Mouse (Mus musculus): ENCODE results near the gene Nudt7. TPM values are rescaled to one million over a fixed set of nuclear protein-coding genes. Genes with fewer than 3 reads are reported as not detected.

Gene Nudt7
- polyA plus RNA-seq, 1 experiment = 9.0 TPM

- Histone ChIP-seq H3K36me3 (ENCODE audit: control insufficient read depth, insufficient read depth, low read length, poor library complexity, severe bottlenecking) (no peaks in the 10 kb centered on the region), H3K4me1 (ENCODE audit: control insufficient read depth, insufficient read depth, low read length) (no peaks in the 10 kb centered on the region), H3K27ac (ENCODE audit: insufficient read depth, low read length) (no peak overlapping the region), H3K27me3 (ENCODE audit: control insufficient read depth, insufficient read depth, low read length, poor library complexity, severe bottlenecking) (peaks cover 3% of the 10 kb centered on the region), H3K9ac (ENCODE audit: low read depth, poor library complexity, severe bottlenecking) (no peak overlapping the region), H3K9me3 (replicated peaks; ENCODE audit: control insufficient read depth, insufficient read depth, low read length, poor library complexity, severe bottlenecking) (peaks cover 7% of the 10 kb centered on the region), H3K4me3 (ENCODE audit: low read depth, low read length) (no peak overlapping the region)
- TF ChIP-seq EP300 (IDR thresholded peaks at IDR 0.05; ENCODE audit: insufficient read depth, low read depth, low read length) (no peak), POLR2A (IDR thresholded peaks at IDR 0.05; ENCODE audit: insufficient read depth, low read length) (no peak), CTCF (IDR thresholded peaks at IDR 0.05; ENCODE audit: low read depth, low read length) (no peak)
Measured at GRCm38 (mm10) chr8:114121781-114122180, 11.6 kb upstream of the Nudt7 start.

GRCm38 (mm10) chr8:114123611-114124010 lies 9.7 kb upstream of the Nudt7 start:
- no peak overlapping the region for H3K4me3 ChIP-seq (ENCODE audit: low read depth, low read length)
- peaks cover 7% of the 10 kb centered on the region for H3K9me3 ChIP-seq (replicated peaks; ENCODE audit: control insufficient read depth, insufficient read depth, low read length, poor library complexity, severe bottlenecking)
- H3K27ac ChIP-seq (ENCODE audit: insufficient read depth, low read length) = no peak overlapping the region
- TF ChIP-seq CTCF (IDR thresholded peaks at IDR 0.05; ENCODE audit: low read depth, low read length) (no peak), EP300 (IDR thresholded peaks at IDR 0.05; ENCODE audit: insufficient read depth, low read depth, low read length) (no peak), POLR2A (IDR thresholded peaks at IDR 0.05; ENCODE audit: insufficient read depth, low read length) (no peak)
- H3K9ac ChIP-seq (ENCODE audit: low read depth, poor library complexity, severe bottlenecking) = no peak overlapping the region
- H3K4me1 ChIP-seq (ENCODE audit: control insufficient read depth, insufficient read depth, low read length) = no peaks in the 10 kb centered on the region
- 0 out of 2 replicates have a peak, but pooled peaks cover 3% of the 10 kb centered on the region for H3K27me3 ChIP-seq (ENCODE audit: control insufficient read depth, insufficient read depth, low read length, poor library complexity, severe bottlenecking)
- H3K36me3 ChIP-seq (ENCODE audit: control insufficient read depth, insufficient read depth, low read length, poor library complexity, severe bottlenecking) = no peaks in the 10 kb centered on the region

GRCm38 (mm10) chr8:114124084-114124750 lies 9.1 kb upstream of the Nudt7 start:
- Histone ChIP-seq H3K27me3 (ENCODE audit: control insufficient read depth, insufficient read depth, low read length, poor library complexity, severe bottlenecking) (0 out of 2 replicates have a peak, but pooled peaks cover 2% of the 10 kb centered on the region), H3K36me3 (ENCODE audit: control insufficient read depth, insufficient read depth, low read length, poor library complexity, severe bottlenecking) (no peaks in the 10 kb centered on the region), H3K4me1 (ENCODE audit: control insufficient read depth, insufficient read depth, low read length) (no peaks in the 10 kb centered on the region), H3K4me3 (ENCODE audit: low read depth, low read length) (no peak overlapping the region), H3K9ac (ENCODE audit: low read depth, poor library complexity, severe bottlenecking) (no peak overlapping the region), H3K9me3 (replicated peaks; ENCODE audit: control insufficient read depth, insufficient read depth, low read length, poor library complexity, severe bottlenecking) (peaks cover 5% of the 10 kb centered on the region), H3K27ac (ENCODE audit: insufficient read depth, low read length) (no peak overlapping the region)
- TF ChIP-seq EP300 (IDR thresholded peaks at IDR 0.05; ENCODE audit: insufficient read depth, low read depth, low read length) (no peak), CTCF (IDR thresholded peaks at IDR 0.05; ENCODE audit: low read depth, low read length) (no peak), POLR2A (IDR thresholded peaks at IDR 0.05; ENCODE audit: insufficient read depth, low read length) (no peak)

- no peaks in the 10 kb centered on the region for H3K27me3 ChIP-seq (ENCODE audit: control insufficient read depth, insufficient read depth, low read length, poor library complexity, severe bottlenecking)
- H3K4me3 ChIP-seq (ENCODE audit: low read depth, low read length) = no peak overlapping the region
- no peaks in the 10 kb centered on the region for H3K9me3 ChIP-seq (replicated peaks; ENCODE audit: control insufficient read depth, insufficient read depth, low read length, poor library complexity, severe bottlenecking)
- H3K4me1 ChIP-seq (ENCODE audit: control insufficient read depth, insufficient read depth, low read length) = no peaks in the 10 kb centered on the region
- no peak overlapping the region for H3K9ac ChIP-seq (ENCODE audit: low read depth, poor library complexity, severe bottlenecking)
- H3K36me3 ChIP-seq (ENCODE audit: control insufficient read depth, insufficient read depth, low read length, poor library complexity, severe bottlenecking) = no peaks in the 10 kb centered on the region
- TF ChIP-seq EP300 (IDR thresholded peaks at IDR 0.05; ENCODE audit: insufficient read depth, low read depth, low read length) = no peak
- no peak for TF ChIP-seq CTCF (IDR thresholded peaks at IDR 0.05; ENCODE audit: low read depth, low read length)
- H3K27ac ChIP-seq (ENCODE audit: insufficient read depth, low read length) = no peak overlapping the region
Measured at GRCm38 (mm10) chr8:114130838-114131237, 2.5 kb upstream of the Nudt7 start.

- H3K27me3 ChIP-seq (ENCODE audit: control insufficient read depth, insufficient read depth, low read length, poor library complexity, severe bottlenecking) = no peaks in the 10 kb centered on the region
- H3K9ac ChIP-seq (ENCODE audit: low read depth, poor library complexity, severe bottlenecking) = no peak overlapping the region
- TF ChIP-seq POLR2A (IDR thresholded peaks at IDR 0.05; ENCODE audit: insufficient read depth, low read length) = no peak
- no peak for TF ChIP-seq CTCF (IDR thresholded peaks at IDR 0.05; ENCODE audit: low read depth, low read length)
- TF ChIP-seq EP300 (IDR thresholded peaks at IDR 0.05; ENCODE audit: insufficient read depth, low read depth, low read length) = no peak
- no peak overlapping the region for H3K4me3 ChIP-seq (ENCODE audit: low read depth, low read length)
- H3K4me1 ChIP-seq (ENCODE audit: control insufficient read depth, insufficient read depth, low read length) = no peaks in the 10 kb centered on the region
- H3K9me3 ChIP-seq (replicated peaks; ENCODE audit: control insufficient read depth, insufficient read depth, low read length, poor library complexity, severe bottlenecking) = no peaks in the 10 kb centered on the region
- H3K27ac ChIP-seq (ENCODE audit: insufficient read depth, low read length) = no peak overlapping the region
- no peaks in the 10 kb centered on the region for H3K36me3 ChIP-seq (ENCODE audit: control insufficient read depth, insufficient read depth, low read length, poor library complexity, severe bottlenecking)
Measured at GRCm38 (mm10) chr8:114131421-114131820, 1.9 kb upstream of the Nudt7 start.

- no peak for TF ChIP-seq POLR2A (IDR thresholded peaks at IDR 0.05; ENCODE audit: insufficient read depth, low read length)
- TF ChIP-seq EP300 (IDR thresholded peaks at IDR 0.05; ENCODE audit: insufficient read depth, low read depth, low read length) = no peak
- no peak for TF ChIP-seq CTCF (IDR thresholded peaks at IDR 0.05; ENCODE audit: low read depth, low read length)
- Histone ChIP-seq H3K27me3 (ENCODE audit: control insufficient read depth, insufficient read depth, low read length, poor library complexity, severe bottlenecking) (no peaks in the 10 kb centered on the region), H3K36me3 (ENCODE audit: control insufficient read depth, insufficient read depth, low read length, poor library complexity, severe bottlenecking) (no peaks in the 10 kb centered on the region), H3K9ac (ENCODE audit: low read depth, poor library complexity, severe bottlenecking) (no peak overlapping the region), H3K4me3 (ENCODE audit: low read depth, low read length) (no peak overlapping the region), H3K4me1 (ENCODE audit: control insufficient read depth, insufficient read depth, low read length) (no peaks in the 10 kb centered on the region), H3K27ac (ENCODE audit: insufficient read depth, low read length) (no peak overlapping the region), H3K9me3 (replicated peaks; ENCODE audit: control insufficient read depth, insufficient read depth, low read length, poor library complexity, severe bottlenecking) (no peaks in the 10 kb centered on the region)
Measured at GRCm38 (mm10) chr8:114133050-114133509, 277 bp upstream of the Nudt7 start.

Measured in ES-Bruce4 (cell line).